Mouse (Mus musculus) hindbrain, embryonic 15.5 days (tissue): Measurements from ENCODE around the gene Ccdc177. TPM values are rescaled to one million over a fixed set of nuclear protein-coding genes. Genes with fewer than 3 reads are reported as not detected.

ENCODE experiments used
- ATAC-seq: fragments of 200-750 bp; cut with Nextera tagmentation; 2 replicates; pipeline ENCODE4 v1.8.0; 2017; ENCODE audit warnings: low read depth, moderate number of reproducible peaks, moderate TSS enrichment; ENCODE audit not compliant: low FRiP score
- H3K27ac ChIP-seq: fragments of 300-500 bp; sonication (generic); replicated peaks from 2 replicates; pipeline ENCODE4 v1.5.1; 2015; ENCODE audit warnings: mild to moderate bottlenecking, inconsistent platforms
- H3K27me3 ChIP-seq: fragments of 300-500 bp; sonication (generic); 2 replicates; pipeline ENCODE4 v1.6.1; 2015; ENCODE audit warnings: control low read depth, inconsistent platforms
- H3K36me3 ChIP-seq: fragments of 300-500 bp; sonication (generic); 2 replicates; pipeline ENCODE4 v1.6.1; 2015; ENCODE audit warnings: control low read depth, inconsistent platforms
- H3K4me1 ChIP-seq: fragments of 300-500 bp; sonication (generic); replicated peaks from 2 replicates; pipeline ENCODE4 v1.6.1; 2015; ENCODE audit warnings: control low read depth, inconsistent platforms
- H3K4me2 ChIP-seq: fragments of 300-500 bp; sonication (generic); 2 replicates; pipeline ENCODE4 v1.6.1; 2015; ENCODE audit warnings: moderate library complexity, mild to moderate bottlenecking, inconsistent platforms
- H3K4me3 ChIP-seq: fragments of 300-500 bp; sonication (generic); 2 replicates; pipeline ENCODE4 v1.5.1; 2015; ENCODE audit warnings: mild to moderate bottlenecking, inconsistent platforms
- H3K9ac ChIP-seq: fragments of 300-500 bp; sonication (generic); 2 replicates; pipeline ENCODE4 v1.6.1; 2015; ENCODE audit warnings: inconsistent platforms
- H3K9me3 ChIP-seq: fragments of 300-500 bp; sonication (generic); 2 replicates; pipeline ENCODE4 v1.6.1; 2016; ENCODE audit warnings: control low read depth, inconsistent platforms
- WGBS: fragments of 180-500 bp; shearing (Covaris S2); methylation state at CpG from one replicate; pipeline ENCODE4 v1.1.7; 2015; 5-methylcytosine and 5-hydroxymethylcytosine counted together
- polyA plus RNA-seq: library from polyadenylated mRNA; unstranded; fragments of >200 nt; fragmentation: Nextera tagmentation; extraction: Ambion mirVana; gene quantifications from 2 replicates; pipeline ENCODE4 v1.2.1, GENCODE M21; 2015

Ccdc177 gene
- polyA plus RNA-seq, 1 experiment from 2014 or later, result 4.4 TPM

GRCm38 (mm10) chr12:80728814-80729213 is 31.7 kb downstream of the Ccdc177 start:
- 60% methylated on average over 2 of the region's 2 CpGs for WGBS

GRCm38 (mm10) chr12:80728207-80728606 is 32.3 kb downstream of the Ccdc177 start:
- H3K36me3 ChIP-seq, result no peaks in the 10 kb centered on the region
- no peaks in the 10 kb centered on the region for H3K27me3 ChIP-seq
- H3K4me3 ChIP-seq, result no peak overlapping the region
- H3K9me3 ChIP-seq, result no peaks in the 10 kb centered on the region
- no peak overlapping the region for H3K9ac ChIP-seq
- no peak overlapping the region for H3K4me2 ChIP-seq
- WGBS, result 27% methylated on average over 1 of the region's 1 CpGs
- no peaks in the 10 kb centered on the region for H3K4me1 ChIP-seq
- no peak overlapping the region for H3K27ac ChIP-seq
- no peak for ATAC-seq

More at GRCm38 (mm10) chr12:80728814-80729213, 31.7 kb downstream of the Ccdc177 start:
- Histone ChIP-seq H3K4me1 (no peaks in the 10 kb centered on the region), H3K4me2 (no peak overlapping the region), H3K36me3 (no peaks in the 10 kb centered on the region), H3K9me3 (no peaks in the 10 kb centered on the region), H3K27ac (no peak overlapping the region), H3K27me3 (no peaks in the 10 kb centered on the region), H3K4me3 (no peak overlapping the region), H3K9ac (no peak overlapping the region)
- no peak for ATAC-seq

GRCm38 (mm10) chr12:80724853-80725559 is 35.5 kb downstream of the Ccdc177 start:
- H3K4me2 ChIP-seq, result no peak overlapping the region
- H3K27ac ChIP-seq, result no peak overlapping the region
- H3K4me3 ChIP-seq, result no peak overlapping the region
- no peaks in the 10 kb centered on the region for H3K36me3 ChIP-seq
- no peak for ATAC-seq
- WGBS, result 25% methylated on average over 10 of the region's 10 CpGs
- 0 out of 2 replicates have a peak, but pooled peaks cover 4% of the 10 kb centered on the region for H3K4me1 ChIP-seq
- H3K27me3 ChIP-seq, result no peaks in the 10 kb centered on the region
- H3K9me3 ChIP-seq, result no peaks in the 10 kb centered on the region
- H3K9ac ChIP-seq, result no peak overlapping the region

GRCm38 (mm10) chr12:80721458-80721857 is 39.0 kb downstream of the Ccdc177 start:
- H3K27me3 ChIP-seq, result no peaks in the 10 kb centered on the region
- no peak overlapping the region for H3K9ac ChIP-seq
- ATAC-seq, result no peak
- 0 out of 2 replicates have a peak, but pooled peaks cover 4% of the 10 kb centered on the region for H3K4me1 ChIP-seq
- no peaks in the 10 kb centered on the region for H3K9me3 ChIP-seq
- no peaks in the 10 kb centered on the region for H3K36me3 ChIP-seq
- no peak overlapping the region for H3K4me3 ChIP-seq
- WGBS, result 89% methylated on average over 15 of the region's 15 CpGs
- no peak overlapping the region for H3K27ac ChIP-seq
- H3K4me2 ChIP-seq, result no peak overlapping the region

- no peak for ATAC-seq
- 34% methylated on average over 12 of the region's 12 CpGs for WGBS
- 0 out of 2 replicates have a peak, but pooled peaks cover 4% of the 10 kb centered on the region for H3K4me1 ChIP-seq
Observed at GRCm38 (mm10) chr12:80720507-80720906, 40.0 kb downstream of the Ccdc177 start.

GRCm38 (mm10) chr12:80719141-80719540 is 41.3 kb downstream of the Ccdc177 start:
- no peaks in the 10 kb centered on the region for H3K27me3 ChIP-seq
- H3K9ac ChIP-seq, result no peak overlapping the region
- ATAC-seq, result no peak
- H3K9me3 ChIP-seq, result no peaks in the 10 kb centered on the region
- H3K4me2 ChIP-seq, result no peak overlapping the region
- 0 out of 2 replicates have a peak, but pooled peaks cover 4% of the 10 kb centered on the region for H3K4me1 ChIP-seq
- H3K4me3 ChIP-seq, result no peak overlapping the region
- 67% methylated on average over 2 of the region's 2 CpGs for WGBS
- H3K27ac ChIP-seq, result no peak overlapping the region
- no peaks in the 10 kb centered on the region for H3K36me3 ChIP-seq

More at GRCm38 (mm10) chr12:80720507-80720906, 40.0 kb downstream of the Ccdc177 start:
- no peaks in the 10 kb centered on the region for H3K27me3 ChIP-seq
- no peaks in the 10 kb centered on the region for H3K9me3 ChIP-seq
- no peak overlapping the region for H3K27ac ChIP-seq
- no peaks in the 10 kb centered on the region for H3K36me3 ChIP-seq
- H3K4me2 ChIP-seq, result no peak overlapping the region
- no peak overlapping the region for H3K4me3 ChIP-seq
- no peak overlapping the region for H3K9ac ChIP-seq

GRCm38 (mm10) chr12:80715915-80716314 is 44.6 kb downstream of the Ccdc177 start:
- H3K36me3 ChIP-seq, result no peaks in the 10 kb centered on the region
- no peak overlapping the region for H3K9ac ChIP-seq
- H3K27me3 ChIP-seq, result no peaks in the 10 kb centered on the region
- H3K4me1 ChIP-seq, result 0 out of 2 replicates have a peak, but pooled peaks cover 4% of the 10 kb centered on the region
- ATAC-seq, result no peak
- no peaks in the 10 kb centered on the region for H3K9me3 ChIP-seq
- no peak overlapping the region for H3K4me3 ChIP-seq
- no peak overlapping the region for H3K4me2 ChIP-seq
- H3K27ac ChIP-seq, result no peak overlapping the region
- 73% methylated on average over 6 of the region's 6 CpGs for WGBS

GRCm38 (mm10) chr12:80706915-80707604 is 53.4 kb downstream of the Ccdc177 start:
- no peak overlapping the region for H3K9ac ChIP-seq
- H3K27me3 ChIP-seq, result no peaks in the 10 kb centered on the region
- H3K9me3 ChIP-seq, result no peaks in the 10 kb centered on the region
- H3K4me2 ChIP-seq, result no peak overlapping the region
- H3K36me3 ChIP-seq, result no peaks in the 10 kb centered on the region
- peak overlapping the region; percentile 38; the same call in 1 of the 2 replicates for H3K27ac ChIP-seq
- no peak overlapping the region for H3K4me3 ChIP-seq
- H3K4me1 ChIP-seq, result peaks cover 15% of the 10 kb centered on the region
- 51% methylated on average over 6 of the region's 6 CpGs for WGBS
- peak; percentile 57; the same call in 1 of the 2 replicates for ATAC-seq

GRCm38 (mm10) chr12:80706208-80706914 is 54.1 kb downstream of the Ccdc177 start:
- Histone ChIP-seq H3K4me3 (no peak overlapping the region), H3K4me2 (no peak overlapping the region), H3K9ac (no peak overlapping the region), H3K4me1 (peaks cover 15% of the 10 kb centered on the region), H3K27me3 (no peaks in the 10 kb centered on the region), H3K9me3 (no peaks in the 10 kb centered on the region), H3K36me3 (no peaks in the 10 kb centered on the region), H3K27ac (peak overlapping the region; percentile 38; the same call in 1 of the 2 replicates)
- WGBS, result 58% methylated on average over 11 of the region's 11 CpGs
- no peak; the same call in 1 of the 2 replicates for ATAC-seq
